ENCODE assay signal across 8 mouse cellular contexts in genomic region chr11:57011024-57011690, GRCm38 (mm10). TPM values are rescaled to one million over a fixed set of nuclear protein-coding genes. Genes with fewer than 3 reads are reported as not detected.
A peak's percentile ranks its signal among the peaks of the same experiment; 100 is the strongest.
DNase-seq lines count a peak whose midpoint lies in the region; ATAC-seq lines count a peak whose summit lies in the region.

Gene Gria1, plus strand, starts transcription at chr11:57011387.

- no peak for DNase-seq in heart, adult 18-20 months
- peak; percentile 54 for DNase-seq in NIH3T3 (ENCODE audit: low read depth)
- DNase-seq in hindbrain, embryonic 14.5 days (ENCODE audit: low spot score): peak; percentile 30
- DNase-seq in kidney, adult 9 months: no peak
- no peak for DNase-seq in cerebellum, postnatal 36 days

- peak within 1 kb of the TSS; percentile 34 for H3K4me3 ChIP-seq in heart, embryonic 11.5 days (ENCODE audit: low read depth, low read length)
- H3K4me3 ChIP-seq in hindbrain, embryonic 14.5 days (replicated peaks; ENCODE audit: low read length): peak within 1 kb of the TSS; percentile 35
- H3K4me3 ChIP-seq in midbrain, embryonic 12.5 days: peak within 1 kb of the TSS; percentile 37

- no peaks in the 10 kb centered on the region for H3K9me3 ChIP-seq in heart, embryonic 11.5 days (replicated peaks; ENCODE audit: control insufficient read depth, low read length)
- no peaks in the 10 kb centered on the region for H3K9me3 ChIP-seq in hindbrain, embryonic 14.5 days (ENCODE audit: control insufficient read depth, low read length)
- H3K9me3 ChIP-seq in midbrain, embryonic 12.5 days: no peaks in the 10 kb centered on the region

- peaks cover 8% of the 10 kb centered on the region for H3K4me1 ChIP-seq in heart, embryonic 11.5 days (ENCODE audit: control insufficient read depth, insufficient read depth, low read length)
- peaks cover 9% of the 10 kb centered on the region; the same call in 1 of the 2 replicates for H3K4me1 ChIP-seq in hindbrain, embryonic 14.5 days (replicated peaks; ENCODE audit: control insufficient read depth, insufficient read depth, low read length)
- H3K4me1 ChIP-seq in midbrain, embryonic 12.5 days: 0 out of 2 replicates have a peak, but pooled peaks cover 6% of the 10 kb centered on the region

- H3K27me3 ChIP-seq in heart, embryonic 11.5 days (ENCODE audit: control insufficient read depth, insufficient read depth, low read length): peaks cover 8% of the 10 kb centered on the region; the same call in 1 of the 2 replicates
- no peaks in the 10 kb centered on the region for H3K27me3 ChIP-seq in hindbrain, embryonic 14.5 days (ENCODE audit: control insufficient read depth, insufficient read depth, low read length)
- H3K27me3 ChIP-seq in midbrain, embryonic 12.5 days: peaks cover 27% of the 10 kb centered on the region

- no peaks in the 10 kb centered on the region for H3K36me3 ChIP-seq in heart, embryonic 11.5 days (ENCODE audit: control insufficient read depth, insufficient read depth, low read length)
- H3K36me3 ChIP-seq in hindbrain, embryonic 14.5 days (replicated peaks; ENCODE audit: control insufficient read depth, insufficient read depth): no peaks in the 10 kb centered on the region
- H3K36me3 ChIP-seq in midbrain, embryonic 12.5 days: no peaks in the 10 kb centered on the region

- ATAC-seq in heart, embryonic 11.5 days (replicated peaks; ENCODE audit: insufficient number of reproducible peaks, low FRiP score, low TSS enrichment): no peak
- peak; percentile 48 for ATAC-seq in hindbrain, embryonic 14.5 days (ENCODE audit: low FRiP score)
- peak; percentile 52; the same call in 1 of the 2 replicates for ATAC-seq in midbrain, embryonic 12.5 days (ENCODE audit: low FRiP score, low read depth)
- ATAC-seq in megakaryocyte, adult 5-6 weeks (ENCODE audit: poor library complexity, severe bottlenecking): no peak

- peak within 1 kb of the TSS; percentile 64 for H3K4me2 ChIP-seq in heart, embryonic 11.5 days
- peak within 1 kb of the TSS; percentile 43 for H3K4me2 ChIP-seq in hindbrain, embryonic 14.5 days (replicated peaks)
- H3K4me2 ChIP-seq in midbrain, embryonic 12.5 days (replicated peaks): peak within 1 kb of the TSS; percentile 54

- H3K27ac ChIP-seq in heart, embryonic 11.5 days (ENCODE audit: low read depth, low read length): no peak within 1 kb of the TSS
- H3K27ac ChIP-seq in hindbrain, embryonic 14.5 days: peak within 1 kb of the TSS; percentile 63
- H3K27ac ChIP-seq in midbrain, embryonic 12.5 days (replicated peaks): no peak within 1 kb of the TSS

- 29% methylated on average over 6 of the region's 6 CpGs for WGBS in heart, embryonic 11.5 days (ENCODE audit: insufficient replicate concordance)
- WGBS in hindbrain, embryonic 14.5 days: 21% methylated on average over 6 of the region's 6 CpGs
- 11% methylated on average over 5 of the region's 6 CpGs for whole genome bisulfite sequencing in midbrain, embryonic 12.5 days

- no peak within 1 kb of the TSS for H3K9ac ChIP-seq in heart, embryonic 11.5 days (ENCODE audit: low read depth, low read length)
- peak within 1 kb of the TSS; percentile 57 for H3K9ac ChIP-seq in hindbrain, embryonic 14.5 days
- H3K9ac ChIP-seq in midbrain, embryonic 12.5 days (replicated peaks): peak within 1 kb of the TSS; percentile 41

RNA-seq across cellular contexts. Expression of gene Gria1, which starts in this region (rescaled TPM):
- 1.1 and 1.4 TPM in 2 replicates for polyA plus RNA-seq in heart, embryonic 11.5 days (2014; fragmentation: Nextera tagmentation; extraction: Ambion mirVana)
- total RNA-seq in heart, adult 18-20 months (2021): under 1 TPM; 0.15 to 0.49 TPM
- 39.7 and 40.4 TPM in 2 replicates for polyA plus RNA-seq in hindbrain, embryonic 14.5 days (2014; fragmentation: Nextera tagmentation; extraction: Ambion mirVana)
- polyA plus RNA-seq in midbrain, embryonic 12.5 days (2016; fragmentation: Nextera tagmentation; extraction: Ambion mirVana): 7.5 and 8.3 TPM in 2 replicates
- total RNA-seq in megakaryocyte, adult 5-6 weeks (2015): not detected in 2 replicates
- total RNA-seq in megakaryocyte, adult 5-6 weeks (2017): not detected in 2 replicates

Comparison
In these comparisons a context has a peak if more than half of its experiments do, and no peak if none do; other contexts are left out.
1. ATAC-seq: peak in hindbrain, embryonic 14.5 days (single experiment) and midbrain, embryonic 12.5 days (single experiment); none in heart, embryonic 11.5 days (single experiment) and megakaryocyte, adult 5-6 weeks (single experiment).
2. DNase-seq: peak in NIH3T3 (single experiment) and hindbrain, embryonic 14.5 days (single experiment); none in heart, adult 18-20 months (0 of 2), kidney, adult 9 months (single experiment) and cerebellum, postnatal 36 days (0 of 2).
3. Peak in every context shown above with its lines, with median percentiles within 50 percentile points of each other: H3K4me2 ChIP-seq and H3K4me3 ChIP-seq.